Mouse (Mus musculus) spleen, postnatal 10 days (tissue): ENCODE results near the gene Ttc27.

Experiments
- DNase-seq, 2 experiments: peaks; one replicate each; pipeline ENCODE4 v3.0.0; 2021 to 2022; ENCODE audit warnings: low spot score in 2 of 2

Gene Ttc27

GRCm38 (mm10) chr17:74819711-74820110, 102.2 kb downstream of the Ttc27 start:
- DNase-seq: no peak

GRCm38 (mm10) chr17:74830851-74831250, 113.3 kb downstream of the Ttc27 start:
- DNase-seq: no peak

GRCm38 (mm10) chr17:74841721-74842120, 124.2 kb downstream of the Ttc27 start:
- DNase-seq: no peak

- DNase-seq: no peak
Measured at GRCm38 (mm10) chr17:74842603-74843002, 125.1 kb downstream of the Ttc27 start.

- no peak for DNase-seq
Measured at GRCm38 (mm10) chr17:74843486-74843885, 126.0 kb downstream of the Ttc27 start.

DNA sequence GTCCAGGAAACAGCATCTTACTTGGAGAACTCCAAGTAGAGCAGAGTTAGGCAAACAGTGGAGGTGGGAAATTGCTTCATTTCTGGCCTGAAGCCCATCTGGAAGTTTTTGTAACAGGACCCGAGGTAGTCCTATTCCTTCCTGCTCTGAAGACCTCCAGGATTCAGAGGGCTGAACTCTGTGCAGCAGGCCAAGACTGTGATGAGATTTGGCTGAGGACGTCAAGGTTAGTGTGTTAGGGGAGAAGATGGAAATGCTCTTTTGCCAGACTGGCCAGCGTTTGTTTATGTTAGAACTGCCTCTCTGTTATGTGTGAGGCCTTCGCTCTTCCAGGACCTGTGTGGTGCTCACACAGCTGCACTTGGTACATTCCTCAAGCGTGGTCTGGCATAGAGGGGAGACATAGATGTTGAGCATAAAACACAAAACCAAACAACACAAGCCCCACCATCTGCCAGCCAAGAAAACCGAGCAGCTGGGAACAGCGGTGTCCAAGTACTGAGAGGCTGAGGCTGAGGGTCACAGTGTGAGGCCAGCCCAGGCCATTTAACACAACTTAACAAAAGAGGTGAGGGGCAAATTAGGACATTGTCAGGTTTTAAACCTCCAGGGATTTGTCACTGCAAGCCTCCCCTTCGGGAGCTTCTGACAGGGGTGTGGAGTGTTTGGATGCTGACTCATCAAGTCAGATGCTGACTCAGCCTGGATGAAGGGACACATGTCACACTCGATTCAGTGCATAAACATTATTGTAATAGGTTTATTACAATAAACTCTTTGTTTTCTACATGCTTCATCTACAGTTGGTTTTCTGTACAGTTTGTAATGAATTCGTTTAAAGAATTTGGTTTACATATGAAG, 128.7 kb downstream of the Ttc27 start:
- no peak for DNase-seq

GRCm38 (mm10) chr17:74850216-74850615, 132.7 kb downstream of the Ttc27 start:
- DNase-seq: no peak

DNA sequence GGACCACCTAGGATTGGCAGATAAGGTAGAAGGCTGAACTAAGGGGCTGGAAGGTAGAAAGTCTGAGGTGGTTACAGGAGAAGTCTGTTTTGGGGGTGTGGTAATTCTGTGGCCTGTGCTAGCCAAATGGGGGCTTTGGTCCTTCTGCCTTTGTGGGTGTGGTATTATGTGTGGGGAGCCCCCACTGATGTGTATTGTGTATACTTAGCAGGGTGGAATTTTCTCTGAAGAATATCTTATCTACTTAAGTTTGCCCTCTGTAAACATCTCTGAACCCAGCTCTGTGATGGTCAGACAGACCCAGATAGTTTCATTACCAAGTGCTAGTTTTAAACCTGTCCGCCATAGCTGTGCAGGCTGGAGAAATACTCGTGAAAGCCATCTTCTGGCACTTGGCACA, 141.8 kb downstream of the Ttc27 start:
- no peak for DNase-seq

- DNase-seq: no peak
Measured at GRCm38 (mm10) chr17:74860180-74860993, 142.9 kb downstream of the Ttc27 start.

GRCm38 (mm10) chr17:74863845-74864244, 146.3 kb downstream of the Ttc27 start:
- no peak for DNase-seq

DNA sequence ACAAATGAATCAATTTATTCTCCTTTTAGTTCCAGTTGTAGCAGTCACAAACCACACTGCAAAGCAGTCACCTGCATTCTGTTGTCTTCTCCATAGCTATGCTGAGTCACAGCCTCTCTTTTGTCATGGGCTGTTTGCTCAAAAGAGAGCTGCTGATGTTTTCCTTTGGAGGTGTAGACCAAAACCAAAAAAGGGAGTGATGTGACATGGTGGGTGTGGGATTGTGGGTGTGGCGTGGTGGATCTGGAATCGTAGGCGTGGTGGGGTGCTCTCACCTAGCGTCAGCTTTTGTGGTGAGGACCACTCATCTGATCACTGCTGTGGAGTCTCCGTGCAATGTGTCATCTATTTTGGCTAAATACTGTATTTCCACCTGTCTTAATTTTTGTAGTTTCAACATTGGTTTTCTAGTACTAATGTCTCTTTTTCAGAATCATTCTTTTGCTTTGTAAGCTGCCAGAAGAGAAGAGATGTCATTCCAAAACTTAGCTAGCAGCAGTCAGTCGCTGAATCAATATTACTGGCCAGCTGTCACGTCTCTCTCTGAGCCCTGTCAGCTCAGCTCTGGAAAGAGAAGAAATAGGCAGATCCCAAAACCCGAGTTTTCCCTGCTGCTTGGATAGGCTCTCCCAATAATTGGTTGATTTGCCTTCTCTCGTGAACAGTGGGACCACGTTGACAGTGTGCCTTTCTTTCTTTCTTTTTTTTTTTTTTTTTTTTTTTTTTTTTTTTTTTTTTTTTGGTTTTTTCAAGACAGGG, 147.4 kb downstream of the Ttc27 start:
- DNase-seq: no peak

GRCm38 (mm10) chr17:74865694-74866564, 148.4 kb downstream of the Ttc27 start:
- DNase-seq: no peak

- peak in 1 of 2 experiments; percentile 47 for DNase-seq
Measured at GRCm38 (mm10) chr17:74866565-74867507, 149.3 kb downstream of the Ttc27 start.

- no peak for DNase-seq
Measured at GRCm38 (mm10) chr17:74868185-74868907, 150.8 kb downstream of the Ttc27 start.

GRCm38 (mm10) chr17:74869556-74869955, 152.0 kb downstream of the Ttc27 start:
- DNase-seq: no peak

- DNase-seq: no peak
Measured at GRCm38 (mm10) chr17:74870177-74871160, 152.9 kb downstream of the Ttc27 start.

DNA sequence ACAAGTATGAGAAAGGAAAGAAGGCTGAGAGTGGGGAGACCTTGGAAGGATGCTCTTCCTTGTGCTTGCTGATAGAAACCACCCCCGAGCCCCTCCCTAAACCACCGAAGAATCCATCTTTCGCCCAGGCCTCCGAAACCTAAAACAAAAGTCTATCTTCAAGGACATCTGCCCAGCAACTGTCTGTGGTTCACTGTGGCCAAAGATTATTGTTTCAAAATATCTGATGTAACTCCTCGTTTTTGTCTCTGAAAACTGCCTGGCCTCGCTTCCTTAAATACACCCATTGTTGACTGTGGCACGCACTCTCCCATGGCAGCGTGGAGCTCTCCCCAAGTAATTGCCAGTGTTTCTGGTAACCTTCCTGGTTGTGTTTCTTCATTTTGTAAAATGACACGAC, 155.0 kb downstream of the Ttc27 start:
- no peak for DNase-seq

- no peak for DNase-seq
Measured at GRCm38 (mm10) chr17:74873756-74874155, 156.2 kb downstream of the Ttc27 start.
